Mouse (Mus musculus) layer of hippocampus, adult 9-10 months (tissue): ENCODE results near the gene Eno3.

ENCODE experiments used
- DNase-seq: peaks from one replicate; pipeline ENCODE4 v3.0.0; 2022; ENCODE audit warnings: low spot score

Gene Eno3

GRCm38 (mm10) chr11:70656964-70657363 lies at the start of gene Eno3:
TSS of gene Eno3 (plus strand) at chr11:70657202.
- DNase-seq, result no peak

DNA sequence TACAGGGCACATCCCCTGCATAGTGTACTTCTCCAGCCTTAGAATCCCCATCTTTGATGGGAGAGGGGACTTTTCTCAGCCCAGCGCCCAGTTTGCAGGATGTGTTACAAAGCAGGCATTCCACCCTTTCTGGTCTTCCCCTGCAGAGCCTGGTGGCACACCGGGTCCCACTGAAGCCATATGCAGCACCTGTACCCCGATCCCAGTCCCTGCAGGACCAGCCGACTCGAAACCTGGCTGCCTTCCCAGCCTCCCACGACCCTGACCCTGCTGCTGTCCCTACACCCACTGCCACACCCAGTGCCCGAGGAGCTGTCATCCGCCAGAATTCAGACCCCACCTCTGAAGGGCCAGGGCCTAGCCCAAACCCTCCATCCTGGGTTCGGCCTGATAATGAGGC lies 49.4 kb upstream of the Eno3 start:
- no peak for DNase-seq

GRCm38 (mm10) chr11:70608381-70609066 lies 48.5 kb upstream of the Eno3 start:
- no peak for DNase-seq

GRCm38 (mm10) chr11:70610752-70611151 lies 46.2 kb upstream of the Eno3 start:
- no peak for DNase-seq

DNA sequence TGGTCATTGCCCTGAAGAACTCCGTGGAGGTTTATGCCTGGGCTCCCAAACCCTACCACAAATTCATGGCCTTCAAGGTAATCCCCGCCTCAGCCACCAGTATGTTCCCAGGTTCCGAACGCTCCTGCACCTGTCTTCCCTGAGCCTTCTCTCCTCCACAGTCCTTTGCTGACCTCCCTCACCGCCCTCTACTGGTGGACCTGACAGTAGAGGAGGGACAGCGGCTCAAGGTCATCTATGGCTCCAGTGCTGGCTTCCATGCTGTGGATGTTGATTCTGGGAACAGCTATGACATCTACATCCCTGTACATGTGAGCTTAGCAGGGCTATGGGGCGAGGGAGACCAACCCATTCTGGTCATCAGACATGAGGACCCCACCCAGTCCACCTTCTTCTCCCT lies 44.5 kb upstream of the Eno3 start:
- no peak for DNase-seq

- no peak for DNase-seq
Observed at GRCm38 (mm10) chr11:70615074-70615473, 41.9 kb upstream of the Eno3 start.

DNA sequence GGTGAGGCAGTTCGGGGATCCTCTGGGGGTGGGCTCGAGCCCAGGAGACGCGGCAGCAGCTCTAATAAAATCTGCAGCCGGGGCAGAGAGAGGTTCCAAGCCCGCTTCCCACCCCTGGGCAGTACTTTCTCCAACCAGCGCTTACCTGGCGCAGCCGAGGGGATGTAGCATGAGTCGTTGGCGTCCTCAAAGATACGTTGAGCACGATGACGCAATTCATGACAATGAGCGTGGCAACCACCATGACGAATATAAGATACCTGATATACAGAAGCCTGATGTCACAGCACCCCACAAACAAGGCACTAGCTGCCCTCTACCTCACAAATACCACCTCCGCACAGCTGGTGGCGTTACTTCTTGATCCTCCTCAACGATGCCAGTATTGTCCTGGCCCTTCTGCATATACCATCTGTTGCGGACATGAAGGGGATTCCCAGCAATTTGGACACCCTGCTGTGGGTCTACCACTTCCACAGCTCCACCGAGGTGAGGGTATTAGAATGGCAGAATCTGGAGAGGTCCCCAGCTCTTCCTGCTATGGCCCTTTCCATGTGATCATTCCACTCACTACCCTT lies 41.4 kb upstream of the Eno3 start, which contains the start of gene 4930544D05Rik:
TSS of gene 4930544D05Rik (plus strand) at position 333 of the 578 bp plus-strand sequence.
- no peak for DNase-seq

DNA sequence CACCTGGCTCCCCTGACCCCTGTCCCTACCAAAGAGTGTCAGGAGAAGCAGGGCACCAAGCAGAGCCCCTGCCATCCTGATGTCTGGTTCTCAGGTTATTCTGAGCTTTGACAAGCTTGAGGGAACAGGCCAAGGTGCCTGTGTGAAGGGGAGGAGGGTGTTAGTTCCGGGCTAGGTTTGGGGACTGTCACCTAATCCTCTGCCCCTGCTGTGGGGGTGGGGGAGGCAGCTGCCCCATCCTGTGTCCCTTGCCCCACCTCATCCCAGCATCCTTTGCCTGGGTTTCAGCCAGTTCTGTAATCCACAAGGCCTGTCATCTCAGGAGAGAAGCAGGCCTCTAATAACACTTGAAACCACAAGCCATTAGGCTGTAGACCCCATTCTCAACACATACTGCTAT lies 37.9 kb upstream of the Eno3 start, which contains the start of gene Chrne:
TSS of gene Chrne (minus strand) at position 116 of the 400 bp plus-strand sequence.
- DNase-seq, result no peak

DNA sequence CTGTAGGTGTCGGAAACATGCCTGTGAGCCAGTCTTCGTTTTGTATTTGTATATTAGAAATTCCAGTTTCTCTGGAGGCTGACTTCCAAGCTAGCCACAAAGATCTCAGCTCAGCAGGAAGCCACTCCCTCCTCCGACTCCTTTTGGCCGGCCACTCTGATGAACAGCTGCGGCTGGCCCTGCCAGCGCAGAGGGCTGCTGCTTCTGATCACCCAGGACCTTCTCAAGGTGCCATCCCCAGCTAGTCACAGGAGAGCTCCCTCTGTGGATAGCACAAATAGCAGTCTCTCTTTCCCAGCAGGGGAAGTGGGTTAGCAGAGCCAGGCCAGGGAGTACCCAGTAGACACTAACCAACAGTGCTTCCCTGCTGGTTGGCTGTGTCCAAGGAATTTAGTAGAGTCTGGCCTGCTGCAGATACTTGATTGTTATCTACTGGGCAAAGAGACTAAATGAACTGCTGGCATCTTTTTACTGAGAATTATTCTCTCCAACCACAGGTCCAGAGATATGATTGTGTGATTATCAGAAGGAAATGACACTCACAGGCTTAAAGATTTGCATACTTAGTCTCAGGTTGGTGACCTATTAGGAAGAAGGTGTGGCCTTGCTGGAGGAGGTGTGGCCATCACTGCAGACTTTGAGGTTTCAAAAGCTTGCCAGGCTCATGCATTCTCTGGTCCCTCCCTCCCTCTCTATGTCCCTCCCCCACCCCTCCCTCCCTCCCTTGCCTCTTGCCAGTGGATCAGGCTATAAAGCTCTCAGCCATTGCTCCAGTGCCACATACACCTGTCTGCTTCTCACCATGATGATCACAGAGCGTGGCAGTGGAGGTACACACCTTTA lies 34.8 kb upstream of the Eno3 start:
- DNase-seq, result no peak

- DNase-seq, result no peak
Observed at GRCm38 (mm10) chr11:70623053-70623742, 33.8 kb upstream of the Eno3 start.

GRCm38 (mm10) chr11:70625473-70625872 lies 31.5 kb upstream of the Eno3 start:
- no peak for DNase-seq

GRCm38 (mm10) chr11:70626877-70627276 lies 30.1 kb upstream of the Eno3 start:
- no peak for DNase-seq

DNA sequence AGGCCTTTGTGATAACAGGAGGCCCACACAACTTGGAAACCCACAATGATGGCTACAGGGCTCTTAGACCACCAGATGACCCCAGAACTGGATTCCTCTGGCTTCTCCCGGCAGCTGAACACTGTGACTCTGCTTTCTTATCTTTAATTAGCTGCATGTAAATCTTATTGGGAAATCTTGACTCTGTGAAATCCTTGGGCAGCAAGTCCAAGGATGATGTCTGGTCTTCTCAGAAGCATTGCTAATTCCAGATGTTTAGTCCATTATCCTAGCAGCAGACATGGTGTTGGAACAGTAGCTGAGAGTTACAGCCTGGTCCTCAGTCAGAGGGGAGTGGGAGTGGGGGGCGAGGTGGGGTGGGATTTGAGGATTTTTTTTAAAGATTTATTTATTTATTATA lies 28.6 kb upstream of the Eno3 start:
- no peak for DNase-seq

GRCm38 (mm10) chr11:70629557-70629956 lies 27.4 kb upstream of the Eno3 start:
- DNase-seq, result no peak

DNA sequence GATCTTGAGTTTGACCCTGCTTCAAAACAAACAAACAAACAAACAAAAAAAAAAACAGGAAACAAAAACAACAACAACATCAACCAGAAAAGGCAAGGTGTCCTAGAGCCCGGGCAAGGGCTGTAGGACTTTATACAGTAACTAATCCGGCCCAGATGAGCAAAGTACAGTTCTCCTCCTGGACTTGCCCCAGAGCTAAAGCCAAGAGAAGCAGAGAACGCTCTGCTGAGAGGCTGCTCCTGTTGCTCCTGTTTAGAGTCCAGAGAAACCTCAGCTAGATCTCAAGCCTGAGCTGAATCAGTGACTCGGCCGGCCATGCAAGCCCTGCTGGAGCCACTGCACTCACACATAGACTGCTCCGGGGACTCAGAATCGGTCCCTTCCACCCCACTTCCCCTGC lies 26.9 kb upstream of the Eno3 start:
- no peak for DNase-seq

DNA sequence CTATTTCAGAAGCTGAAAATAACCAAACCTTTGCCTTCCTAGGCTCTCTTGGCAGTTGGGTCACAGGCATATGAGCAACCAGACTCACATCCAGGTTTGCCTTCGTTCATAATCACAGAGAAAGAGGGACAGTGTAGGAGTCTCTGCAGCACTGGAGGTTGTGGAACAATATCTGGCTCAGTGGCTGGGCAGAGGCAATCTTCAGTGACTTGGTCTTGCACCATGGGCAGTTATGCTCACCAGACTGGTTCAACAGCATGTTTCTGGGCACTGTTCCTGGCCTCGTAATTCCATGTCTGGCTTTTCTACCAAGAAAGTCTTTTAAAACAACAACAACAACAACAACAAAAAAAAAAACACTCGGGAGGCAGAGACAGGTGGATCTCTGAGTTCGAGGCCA lies 21.4 kb upstream of the Eno3 start:
- no peak for DNase-seq

DNA sequence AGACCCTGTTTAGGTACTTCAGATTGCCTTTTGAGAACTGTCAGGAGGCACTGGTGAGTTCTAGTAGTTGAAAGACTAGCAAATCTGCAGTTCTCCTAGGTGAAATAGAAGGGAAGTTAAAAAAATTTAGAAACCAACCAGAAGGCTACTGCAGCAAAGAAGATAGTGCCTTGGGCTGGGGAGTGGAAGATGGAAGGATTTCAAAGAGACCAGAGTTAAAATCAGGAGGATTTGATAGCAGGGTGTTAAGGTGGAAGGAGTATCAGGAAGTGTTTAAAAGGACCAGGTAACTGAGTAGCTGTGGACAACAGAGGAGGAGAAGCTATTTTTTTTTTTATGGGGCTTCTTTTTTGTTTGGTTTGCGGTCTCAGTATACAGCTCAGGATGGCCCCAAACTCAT lies 19.2 kb upstream of the Eno3 start:
- no peak for DNase-seq

- no peak for DNase-seq
Observed at GRCm38 (mm10) chr11:70638293-70638692, 18.7 kb upstream of the Eno3 start.

DNA sequence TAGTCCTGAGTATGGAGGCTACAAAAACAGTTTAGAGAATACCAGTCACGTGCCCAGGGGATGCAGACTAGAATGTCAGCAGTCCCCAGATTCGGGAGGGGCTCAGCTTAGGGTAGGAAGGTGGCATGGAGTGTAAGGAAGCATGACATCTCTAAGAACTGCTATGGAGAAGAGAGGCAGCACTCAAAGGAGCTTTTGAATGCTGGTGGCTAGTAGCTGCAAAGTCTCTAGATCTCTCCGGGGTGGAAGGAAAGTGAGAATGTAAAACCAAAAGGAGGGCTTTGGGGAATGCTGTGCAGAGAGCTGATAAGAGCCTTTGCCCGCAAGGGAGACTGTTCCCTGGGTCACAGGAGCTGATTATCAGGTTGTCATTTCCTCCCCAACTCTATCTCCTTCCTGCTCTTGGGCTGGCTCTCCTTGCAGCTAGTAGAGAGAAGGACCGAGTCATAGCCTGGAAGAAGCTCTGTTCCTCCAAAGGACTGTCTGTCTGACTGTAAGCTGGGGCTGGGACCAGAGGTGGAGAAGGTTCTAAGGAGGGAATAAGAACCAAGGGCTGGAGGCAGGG lies 18.2 kb upstream of the Eno3 start, which contains the start of gene Gp1ba:
TSS of gene Gp1ba (plus strand) at position 409 of the 565 bp plus-strand sequence.
- no peak for DNase-seq

GRCm38 (mm10) chr11:70639976-70640375 lies 17.0 kb upstream of the Eno3 start:
- no peak for DNase-seq

GRCm38 (mm10) chr11:70641241-70641640 lies 15.8 kb upstream of the Eno3 start:
- no peak for DNase-seq

- DNase-seq, result no peak
Observed at GRCm38 (mm10) chr11:70643051-70643450, 14.0 kb upstream of the Eno3 start.
